ENCODE assay signal across 8 mouse cellular contexts in genomic region chr16:74055061-74055751, GRCm38 (mm10).
DNase-seq lines count a peak whose midpoint lies in the region; ATAC-seq and TF ChIP-seq lines count a peak whose summit lies in the region.

No protein-coding gene starts in this region.

- no peak overlapping the region for H3K4me3 ChIP-seq in heart, embryonic 12.5 days
- no peak overlapping the region for H3K4me3 ChIP-seq in hindbrain, postnatal 0 days (ENCODE audit: low read length)

- no peak for ATAC-seq in heart, embryonic 12.5 days (ENCODE audit: insufficient number of reproducible peaks, low FRiP score)
- ATAC-seq in hindbrain, postnatal 0 days, result peak; percentile 88
- no peak for ATAC-seq in inflammation-experienced regulatory T-cells, adult 6 months

- H3K9ac ChIP-seq in heart, embryonic 12.5 days, result no peak overlapping the region
- H3K9ac ChIP-seq in hindbrain, postnatal 0 days (replicated peaks; ENCODE audit: low read length), result no peak overlapping the region

- H3K27ac ChIP-seq in heart, embryonic 12.5 days (ENCODE audit: poor library complexity, severe bottlenecking), result no peak overlapping the region
- 0 out of 2 replicates have a peak overlapping the region, but pooled peaks have one; percentile 36 for H3K27ac ChIP-seq in hindbrain, postnatal 0 days

- peak; percentile 0 to 1 for DNase-seq in heart, adult 9 months (ENCODE audit: low spot score in 2 of 2)
- DNase-seq in adipocyte (ENCODE audit: low spot score), result peak; percentile 3
- peak; percentile 34 for DNase-seq in embryo, embryonic 10.5 days (ENCODE audit: low spot score)
- peak; percentile 88 for DNase-seq in hindbrain, postnatal 0 days (ENCODE audit: low spot score)
- peak; percentile 64 for DNase-seq in lung, postnatal 14 days
- no peak for DNase-seq in spleen, postnatal 10 days (ENCODE audit: low spot score in 2 of 2)

- H3K4me2 ChIP-seq in heart, embryonic 12.5 days, result no peak overlapping the region
- peak overlapping the region; percentile 31 for H3K4me2 ChIP-seq in hindbrain, postnatal 0 days (ENCODE audit: low read depth, low read length)

- TF ChIP-seq CTCF in hindbrain, postnatal 0 days (IDR thresholded peaks at IDR 0.05; ENCODE audit: low read depth), result no peak

- H3K36me3 ChIP-seq in heart, embryonic 12.5 days, result no peaks in the 10 kb centered on the region
- H3K36me3 ChIP-seq in hindbrain, postnatal 0 days (ENCODE audit: insufficient read depth, low read length), result no peaks in the 10 kb centered on the region

- WGBS in heart, embryonic 12.5 days, result 70% methylated on average over 10 of the region's 10 CpGs
- WGBS in hindbrain, postnatal 0 days, result 34% methylated on average over 10 of the region's 10 CpGs

- peaks cover 6% of the 10 kb centered on the region for H3K4me1 ChIP-seq in heart, embryonic 12.5 days (replicated peaks)
- H3K4me1 ChIP-seq in hindbrain, postnatal 0 days (ENCODE audit: insufficient read depth, low read length), result 0 out of 2 replicates have a peak, but pooled peaks cover 4% of the 10 kb centered on the region

- no peaks in the 10 kb centered on the region for H3K27me3 ChIP-seq in heart, embryonic 12.5 days (replicated peaks)
- H3K27me3 ChIP-seq in hindbrain, postnatal 0 days (ENCODE audit: insufficient read depth, low read length), result no peaks in the 10 kb centered on the region

- H3K9me3 ChIP-seq in heart, embryonic 12.5 days (replicated peaks), result 0 out of 2 replicates have a peak, but pooled peaks cover 5% of the 10 kb centered on the region
- H3K9me3 ChIP-seq in hindbrain, postnatal 0 days (ENCODE audit: low read length), result no peaks in the 10 kb centered on the region

Comparison
In these comparisons a context has a peak if more than half of its experiments do, and no peak if none do; other contexts are left out.
1. DNase-seq: peak in heart, adult 9 months (2 of 2), adipocyte (single experiment), embryo, embryonic 10.5 days (single experiment), hindbrain, postnatal 0 days (single experiment) and lung, postnatal 14 days (single experiment); none in spleen, postnatal 10 days (0 of 2).